Mouse (Mus musculus): Measurements from ENCODE around the gene Wdr5.

GRCm38 (mm10) chr2:27504113-27504885 is 10.7 kb upstream of the Wdr5 start:
- no peak for TF ChIP-seq CTCF (IDR thresholded peaks at IDR 0.05; ENCODE audit: extremely low read depth, insufficient read length, insufficient replicate concordance, low read depth, low read length)
- TF ChIP-seq POLR2A (IDR thresholded peaks at IDR 0.05; ENCODE audit: low read depth, low read length), result no peak
